ENCODE assay signal across 7 mouse cellular contexts in the genomic region with DNA sequence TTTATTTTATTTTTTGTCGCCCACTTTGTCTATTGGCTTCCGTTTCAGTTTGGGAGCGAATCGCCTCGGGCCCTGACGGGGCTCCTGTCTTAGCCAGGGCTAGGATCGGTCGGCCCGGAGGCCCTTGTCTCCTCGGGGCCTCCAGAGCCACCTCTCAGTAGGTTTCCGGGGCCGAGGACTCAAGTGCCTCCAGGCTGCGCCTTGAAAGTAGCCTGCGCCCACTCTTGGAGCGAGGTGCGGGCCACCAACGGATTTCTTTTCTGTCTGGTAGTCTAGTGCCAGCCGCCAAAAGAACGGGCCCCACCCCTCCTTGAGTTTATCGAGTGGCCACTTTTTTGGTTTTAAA. TPM values are rescaled to one million over a fixed set of nuclear protein-coding genes. Genes with fewer than 3 reads are reported as not detected.
DNase-seq lines count a peak whose midpoint lies in the region; ATAC-seq lines count a peak whose summit lies in the region.

No protein-coding gene starts in this region.

- H3K27ac ChIP-seq in midbrain, embryonic 12.5 days (replicated peaks) = peak overlapping the region; percentile 96

- no peaks in the 10 kb centered on the region for H3K9me3 ChIP-seq in midbrain, embryonic 12.5 days

- peak overlapping the region; percentile 66 for H3K4me2 ChIP-seq in midbrain, embryonic 12.5 days (replicated peaks)

- peak overlapping the region; percentile 66 for H3K4me3 ChIP-seq in midbrain, embryonic 12.5 days

- intact Hi-C loops in left cerebral cortex, postnatal 25 days (cut with DNase I) = no loop called here

- H3K27me3 ChIP-seq in midbrain, embryonic 12.5 days = no peaks in the 10 kb centered on the region

- DNase-seq in adipocyte (ENCODE audit: low spot score) = peak; percentile 58
- peak; percentile 44 to 46 for DNase-seq in cerebellum, postnatal 36 days
- peak; percentile 51 for DNase-seq in gastrocnemius, postnatal 10 days
- DNase-seq in induced T-regulatory cell, adult 2 months (ENCODE audit: low read depth) = peak; percentile 75
- peak; percentile 37 to 66 for DNase-seq in left cerebral cortex, postnatal 25 days (ENCODE audit: low spot score in 2 of 2)
- DNase-seq in spleen, postnatal 14 days (ENCODE audit: low spot score in 2 of 2) = peak; percentile 24 to 32

- WGBS in midbrain, embryonic 12.5 days = 2% methylated on average over 20 of the region's 20 CpGs

- peaks cover 24% of the 10 kb centered on the region for H3K36me3 ChIP-seq in midbrain, embryonic 12.5 days

- H3K4me1 ChIP-seq in midbrain, embryonic 12.5 days = peaks cover 13% of the 10 kb centered on the region

- H3K9ac ChIP-seq in midbrain, embryonic 12.5 days (replicated peaks) = peak overlapping the region; percentile 84

- peak; percentile 70 for ATAC-seq in midbrain, embryonic 12.5 days (ENCODE audit: low FRiP score, low read depth)

RNA-seq across cellular contexts. Expression of gene Rbm25, which starts 1.6 kb away (rescaled TPM):
- total RNA-seq in gastrocnemius, postnatal 10 days (2021) = 10 to 100 TPM; 54.6 to 75.1 TPM
- 100 to 1,000 TPM; 107 to 124 TPM for total RNA-seq in left cerebral cortex, postnatal 25 days (2021)
- 295 and 322 TPM in 2 replicates for polyA plus RNA-seq in midbrain, embryonic 12.5 days (2016; fragmentation: Nextera tagmentation; extraction: Ambion mirVana)

RNA-seq across cellular contexts. Expression of gene Zfyve1, which starts 35.6 kb away (rescaled TPM):
- total RNA-seq in gastrocnemius, postnatal 10 days (2021) = 10 to 100 TPM; 16.5 to 17.7 TPM
- total RNA-seq in left cerebral cortex, postnatal 25 days (2021) = 10 to 100 TPM; 44.1 to 47.6 TPM
- 35.2 and 37.0 TPM in 2 replicates for polyA plus RNA-seq in midbrain, embryonic 12.5 days (2016; fragmentation: Nextera tagmentation; extraction: Ambion mirVana)

RNA-seq across cellular contexts. Expression of gene Psen1, which starts 55.3 kb away (rescaled TPM):
- total RNA-seq in gastrocnemius, postnatal 10 days (2021) = 10 to 100 TPM; 28.0 to 34.1 TPM
- 10 to 100 TPM; 64.9 to 68.1 TPM for total RNA-seq in left cerebral cortex, postnatal 25 days (2021)
- 73.1 and 73.6 TPM in 2 replicates for polyA plus RNA-seq in midbrain, embryonic 12.5 days (2016; fragmentation: Nextera tagmentation; extraction: Ambion mirVana)

Comparison
In these comparisons a context has a peak if more than half of its experiments do, and no peak if none do; other contexts are left out.
1. Peak in every context shown above with its lines: DNase-seq, ATAC-seq, H3K4me3 ChIP-seq and H3K27ac ChIP-seq.